Mouse (Mus musculus): ENCODE data around the gene Vwa5b2.

The Vwa5b2 gene

DNA sequence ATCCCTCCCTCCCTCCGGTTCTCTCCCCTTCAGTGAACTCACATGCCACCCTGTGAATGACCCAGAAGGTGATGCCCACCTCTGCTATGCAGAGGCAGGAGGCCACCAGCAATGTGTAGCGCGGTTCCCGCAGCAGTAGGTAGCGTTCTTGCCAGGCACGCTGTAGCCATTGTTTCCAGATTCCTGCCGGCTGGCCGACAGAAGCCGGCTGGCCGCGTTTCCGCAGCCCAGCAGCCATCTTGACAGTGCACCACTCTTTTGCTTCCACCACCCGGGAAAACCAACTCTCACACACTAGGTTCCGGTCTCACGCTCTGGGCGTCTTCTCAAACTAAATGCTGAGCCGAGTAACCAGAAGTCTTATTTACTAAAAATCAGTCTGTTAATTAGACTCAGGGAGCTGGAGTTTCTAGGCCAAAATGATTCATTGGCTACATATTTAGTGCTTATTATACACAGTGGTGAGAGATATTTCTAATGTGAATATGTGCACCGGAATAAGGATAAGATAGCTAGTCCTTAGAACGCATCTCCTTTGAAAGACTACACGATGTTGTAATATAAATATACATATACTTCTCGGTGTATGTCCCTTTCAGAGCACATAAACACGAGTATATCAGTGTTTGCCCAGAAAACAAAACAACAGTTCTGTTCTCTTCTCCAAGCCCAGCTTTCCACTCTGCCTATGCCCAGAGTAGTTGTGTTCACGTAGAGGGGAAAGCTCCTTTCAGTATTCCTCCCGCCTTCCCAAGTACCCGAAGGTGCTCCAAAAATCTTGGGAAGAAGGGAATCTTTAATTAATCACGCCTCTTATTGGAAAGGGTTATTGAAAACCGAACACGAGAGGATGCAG lies 21.5 kb downstream of the Vwa5b2 start:
- DNase-seq (ENCODE audit: low spot score) = peak; percentile 64

DNA sequence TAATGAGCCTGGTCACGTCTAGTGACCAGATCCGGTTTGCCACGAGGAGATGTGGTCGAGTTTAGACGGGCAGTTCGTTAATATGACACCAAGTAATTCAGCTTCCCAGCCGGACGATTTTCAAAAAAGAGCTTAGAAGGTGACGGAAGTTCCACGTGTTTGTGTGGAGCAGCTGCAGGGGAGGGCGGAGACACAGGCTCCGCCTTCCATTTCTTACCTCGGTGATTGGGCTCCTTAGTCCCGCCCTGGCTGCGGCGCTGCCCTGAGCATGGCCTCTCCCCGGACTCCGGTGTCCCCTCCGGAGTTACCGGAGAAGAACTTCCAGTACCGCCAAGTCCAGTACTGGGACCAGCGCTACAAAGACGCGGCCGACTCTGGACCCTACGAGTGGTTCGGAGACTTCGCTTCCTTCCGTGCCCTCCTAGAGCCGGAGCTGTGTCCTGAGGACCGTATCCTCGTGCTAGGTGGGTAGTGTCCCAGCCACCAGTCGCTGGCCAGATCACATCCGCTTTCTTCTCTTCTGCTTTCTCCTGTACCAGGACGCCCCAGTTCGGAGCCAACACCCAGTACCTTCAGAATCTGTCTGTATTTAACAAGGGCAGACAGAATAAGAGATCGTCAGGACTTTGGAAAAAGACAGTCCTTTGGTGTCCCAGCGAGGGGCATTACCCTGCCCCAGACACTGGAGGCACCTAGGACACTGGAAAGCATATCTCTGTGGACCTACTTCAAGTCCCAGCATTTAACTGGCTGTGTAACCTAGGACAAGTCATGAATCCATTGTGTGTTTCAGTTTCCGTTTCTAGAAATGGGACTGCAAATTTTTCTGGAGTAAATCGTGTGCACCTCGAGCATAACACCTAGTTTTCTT lies 22.3 kb downstream of the Vwa5b2 start, which contains the start of the genes Eef1akmt4, Gm49333 and Alg3:
Gene Eef1akmt4 (plus strand): TSS at position 237 of the 871 bp plus-strand sequence.
Gene Gm49333 (plus strand): TSS at position 254 of the 871 bp plus-strand sequence.
Gene Alg3 (minus strand): TSS at position 379 of the 871 bp plus-strand sequence.
- peak; percentile 76 for DNase-seq (ENCODE audit: low spot score)

DNA sequence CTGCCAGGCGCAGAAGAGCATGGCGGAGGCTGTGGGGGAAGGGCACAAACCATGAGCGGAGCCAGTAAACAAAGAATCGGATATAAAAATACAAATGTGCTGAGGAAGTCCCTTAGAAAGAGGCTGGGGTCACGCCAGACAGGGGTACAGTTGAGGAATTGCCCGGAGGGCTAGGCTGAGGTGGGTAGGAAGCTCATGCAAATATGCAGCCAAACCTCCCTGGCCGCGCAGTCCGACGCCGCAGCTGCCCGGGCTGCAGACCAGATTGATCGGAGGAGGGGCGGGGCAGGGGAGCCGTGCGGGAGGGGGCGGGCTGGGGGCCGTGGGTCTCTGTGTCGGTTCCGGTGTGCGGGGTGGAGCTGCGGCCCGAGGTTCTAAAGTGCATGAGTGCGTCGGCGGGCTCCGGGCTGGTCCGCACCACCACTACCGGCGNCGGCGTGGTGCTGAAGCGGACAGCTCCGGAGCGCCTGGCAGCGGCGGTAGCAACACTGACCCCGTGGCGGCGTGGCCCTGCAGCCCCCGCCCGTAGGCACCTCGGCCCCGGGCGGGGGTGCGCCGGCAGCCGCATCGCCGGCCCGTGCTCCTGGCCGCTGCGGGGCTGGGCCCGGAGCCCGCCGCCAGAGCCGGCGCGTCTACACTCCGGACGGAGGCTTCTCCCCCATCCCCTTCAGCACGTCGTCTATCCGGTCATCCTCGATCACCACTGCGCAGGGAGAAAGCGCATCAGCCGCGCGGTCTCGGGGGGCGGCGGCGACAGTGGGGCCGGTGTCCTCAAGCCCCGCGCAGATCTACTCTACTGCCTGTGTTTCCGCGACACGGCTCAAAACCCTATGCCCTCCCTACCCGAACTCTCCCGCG lies 30.5 kb downstream of the Vwa5b2 start:
- DNase-seq (ENCODE audit: low spot score) = no peak

DNA sequence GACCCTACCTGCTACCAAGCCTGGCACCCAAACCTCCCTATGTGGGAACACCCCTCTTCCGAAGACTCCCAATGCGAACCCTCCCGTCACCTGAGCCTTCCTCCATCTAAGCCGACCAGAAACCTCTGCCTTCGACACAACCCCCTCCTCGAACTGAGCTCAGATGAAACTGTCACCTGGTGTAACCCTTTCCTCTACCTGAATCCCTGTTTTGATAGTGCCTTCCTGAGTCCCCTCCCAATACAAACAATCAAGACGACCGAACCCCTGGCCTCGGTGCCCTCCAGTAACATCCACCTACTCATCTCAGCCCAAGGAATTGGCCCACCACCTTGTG lies 31.1 kb downstream of the Vwa5b2 start:
- DNase-seq (ENCODE audit: low spot score) = no peak

DNA sequence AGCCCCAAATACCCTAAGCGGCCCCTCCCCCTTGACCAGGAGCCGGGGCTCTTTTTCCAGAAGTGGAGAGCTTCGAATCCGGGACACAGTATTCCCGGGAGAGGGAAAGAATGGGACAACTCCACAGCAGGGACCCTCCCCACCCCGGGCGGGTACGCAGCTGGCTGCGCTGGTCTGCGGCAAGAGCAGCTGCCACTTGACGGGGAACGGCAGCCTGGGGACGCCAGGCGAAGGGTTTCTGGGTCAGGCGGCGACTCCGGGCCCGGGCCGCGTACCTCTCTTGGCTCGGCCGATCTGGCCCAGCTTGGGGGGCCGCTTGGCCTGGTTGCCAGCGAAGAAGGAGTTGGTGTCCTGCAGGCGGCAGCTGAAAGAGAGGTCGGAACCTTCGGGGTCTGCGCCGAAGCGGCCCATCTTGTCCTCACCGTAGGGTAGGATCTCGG lies 31.5 kb downstream of the Vwa5b2 start:
- no peak for DNase-seq (ENCODE audit: low spot score)

DNA sequence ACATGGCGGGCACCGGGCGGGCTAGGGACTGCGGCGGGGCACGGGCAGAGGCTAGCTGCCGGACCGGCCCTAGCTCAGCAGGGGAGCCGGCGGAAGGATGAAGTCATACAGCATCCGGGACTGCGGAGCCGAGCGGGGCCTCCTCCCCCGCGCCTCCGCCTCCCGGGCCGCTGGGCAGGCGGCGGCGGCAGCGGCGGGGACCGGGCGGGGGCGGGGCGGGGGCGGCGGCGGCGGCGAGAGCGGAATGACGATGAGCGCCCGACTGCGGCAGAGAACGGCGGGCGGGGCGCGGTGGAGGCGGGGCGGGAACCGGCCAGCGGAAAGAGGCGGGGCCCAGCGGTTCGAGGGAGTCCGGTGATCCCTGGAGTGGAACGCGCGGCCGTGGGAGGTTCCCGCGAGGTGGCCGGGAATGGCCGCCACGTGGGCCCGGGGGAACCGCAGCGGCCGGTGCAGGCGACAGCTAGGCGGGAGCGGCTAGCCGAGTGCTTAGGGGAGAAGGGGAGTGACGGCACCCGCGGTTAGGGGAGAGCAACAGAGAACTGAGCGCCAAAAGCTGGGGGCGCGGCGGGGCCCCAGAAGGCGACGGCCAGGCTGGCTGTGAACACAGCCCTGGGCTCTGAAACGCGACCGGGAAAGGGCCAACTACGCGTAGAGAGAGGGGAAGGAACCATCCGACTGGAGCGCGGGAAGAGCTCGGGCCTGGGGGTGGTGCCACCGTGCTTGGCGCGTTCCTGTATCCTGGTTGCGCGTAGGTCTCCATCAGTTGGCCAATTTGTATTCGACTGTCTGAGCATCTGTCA lies 32.1 kb downstream of the Vwa5b2 start, which contains the start of gene Camk2n2:
Gene Camk2n2 (minus strand): TSS at position 97 of the 800 bp plus-strand sequence.
- DNase-seq (ENCODE audit: low spot score) = peak; percentile 55

DNA sequence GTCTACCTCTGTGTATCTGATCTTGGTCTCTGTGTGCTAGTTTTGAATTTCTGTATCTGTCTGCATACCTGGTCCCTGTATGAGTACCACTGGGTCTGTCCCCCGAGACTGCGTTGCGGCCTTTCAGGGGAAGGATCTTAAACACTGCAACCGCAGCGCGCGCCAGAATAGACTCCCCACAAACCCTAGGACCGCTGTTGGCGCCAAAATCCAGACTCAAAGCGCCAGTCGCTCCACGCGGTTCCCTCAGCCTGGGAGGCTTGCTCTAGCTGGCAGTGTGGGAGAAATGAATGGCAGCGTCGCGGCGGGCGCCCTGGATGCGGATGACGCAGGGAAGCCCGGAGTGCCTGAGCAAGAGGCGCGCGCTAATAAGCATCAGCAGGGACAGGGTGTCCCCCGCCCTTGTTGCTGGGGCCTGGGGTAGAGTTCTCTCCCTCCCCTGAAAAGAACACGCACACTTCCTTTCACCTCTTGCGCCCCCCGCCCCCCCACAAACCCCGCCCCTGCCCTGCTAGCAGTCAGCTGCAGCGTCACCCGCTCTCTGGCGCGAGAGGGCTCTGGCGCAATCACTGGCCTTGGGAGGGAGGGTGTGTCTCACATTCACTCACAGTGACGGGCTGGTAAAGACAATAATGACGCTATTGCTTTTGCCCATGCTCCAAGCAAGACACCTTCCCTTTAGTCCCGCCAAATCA lies 32.9 kb downstream of the Vwa5b2 start:
- DNase-seq (ENCODE audit: low spot score) = peak; percentile 11

DNA sequence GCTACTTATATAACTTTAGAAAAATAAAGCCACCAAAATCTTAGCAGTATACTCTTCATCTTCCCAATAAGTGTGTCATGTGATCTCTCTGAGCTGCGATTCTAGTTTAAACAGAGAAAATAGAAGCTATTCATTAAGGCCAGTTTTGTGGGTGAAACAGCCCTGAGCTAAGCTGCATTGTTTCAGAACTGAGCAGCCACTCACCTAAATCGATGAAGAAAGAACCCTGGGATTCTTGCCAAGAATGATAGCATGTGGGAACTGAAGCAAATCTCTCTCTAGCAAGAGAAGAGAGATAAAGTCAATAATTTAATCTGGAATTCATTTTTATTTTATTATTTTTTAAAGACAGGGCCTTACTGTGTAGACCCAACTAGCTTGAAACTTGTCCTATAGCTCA lies 33.9 kb downstream of the Vwa5b2 start:
- DNase-seq (ENCODE audit: low spot score) = no peak

DNA sequence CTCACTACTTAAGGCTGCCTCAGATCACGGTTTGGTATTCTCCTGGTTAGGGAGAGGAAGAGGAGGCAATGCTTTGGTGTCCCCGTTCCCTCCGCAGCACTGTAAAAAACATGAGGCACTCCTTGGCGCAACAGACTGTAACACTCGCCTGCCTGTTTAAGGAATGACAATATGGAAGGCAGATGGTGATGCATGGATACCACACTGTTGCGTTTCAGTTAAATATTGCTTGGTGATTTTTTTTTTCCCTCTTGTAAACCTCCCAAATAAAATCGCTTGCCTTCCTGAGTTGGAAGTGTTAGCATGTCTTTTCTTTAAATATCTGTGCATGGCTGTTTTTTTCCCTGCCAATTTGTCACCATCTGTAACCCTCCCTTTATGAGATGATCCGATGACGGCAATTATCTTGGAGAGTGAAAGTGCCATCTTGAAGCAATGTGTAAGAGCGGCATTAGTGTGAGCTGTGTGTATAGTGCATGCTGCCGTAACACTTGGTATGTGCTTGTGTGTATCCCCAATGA lies 39.7 kb downstream of the Vwa5b2 start:
- DNase-seq (ENCODE audit: low spot score) = no peak

DNA sequence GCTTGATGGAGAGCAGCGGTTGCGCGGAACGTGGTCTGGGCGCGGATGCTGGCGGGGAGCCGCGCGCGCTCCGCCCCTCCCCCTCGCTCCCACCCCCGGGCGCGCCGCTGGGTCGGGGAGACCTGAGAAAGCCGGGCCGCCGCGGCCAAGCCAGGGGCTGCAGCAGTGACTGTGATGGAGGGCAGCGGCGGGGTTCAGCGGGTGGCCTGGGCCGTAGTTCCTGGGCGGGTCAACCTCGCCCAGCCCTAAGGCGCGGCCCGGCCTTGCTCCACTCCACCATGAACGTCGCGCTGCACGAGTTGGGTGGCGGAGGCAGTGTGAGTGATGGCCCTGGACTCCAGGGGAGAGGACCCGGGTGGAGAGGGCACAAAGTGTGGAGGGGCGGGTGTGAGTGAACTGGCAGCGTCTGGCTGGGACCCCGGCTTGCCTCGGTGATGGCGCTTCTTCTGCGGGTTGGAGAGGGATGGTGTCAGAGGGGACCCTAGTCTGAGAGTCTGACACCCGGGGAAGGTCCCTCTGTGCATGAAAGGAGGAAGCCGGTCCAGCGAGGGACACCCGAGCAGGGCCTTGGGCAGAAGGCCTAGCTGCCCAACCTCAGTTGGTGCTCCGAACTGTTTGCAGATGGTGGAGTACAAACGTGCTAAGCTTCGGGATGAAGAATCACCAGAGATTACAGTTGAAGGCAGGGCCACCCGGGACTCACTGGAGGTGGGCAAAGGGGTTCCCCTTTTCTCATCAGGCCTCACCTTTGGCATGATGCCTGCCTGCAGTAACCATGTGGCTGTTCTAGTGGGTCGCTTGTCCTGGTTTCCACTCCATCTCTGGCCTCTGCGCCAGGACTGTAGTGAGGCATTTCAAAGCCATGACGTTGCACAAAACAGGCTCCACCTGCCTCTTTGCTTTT lies 40.7 kb downstream of the Vwa5b2 start, which contains the start of gene Ece2:
Gene Ece2 (plus strand): TSS at position 98 of the 904 bp plus-strand sequence.
- DNase-seq (ENCODE audit: low spot score) = no peak

DNA sequence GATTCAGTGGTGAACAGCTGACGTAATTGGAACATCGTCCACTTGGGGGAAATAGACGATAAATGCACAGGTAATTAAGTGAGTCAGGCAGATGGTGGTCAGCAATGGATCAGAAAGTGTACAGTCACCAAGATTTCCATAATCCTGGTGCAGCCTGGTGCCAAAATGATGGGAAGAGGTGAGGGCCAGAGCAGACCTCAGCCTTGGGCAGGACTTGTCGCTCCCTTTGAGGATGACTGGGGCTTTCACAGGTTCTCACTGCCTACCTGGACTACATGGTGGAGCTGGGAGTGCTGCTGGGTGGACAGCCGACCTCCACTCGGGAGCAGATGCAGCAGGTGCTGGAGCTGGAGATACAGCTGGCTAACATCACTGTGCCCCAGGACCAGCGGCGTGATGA lies 48.1 kb downstream of the Vwa5b2 start:
- no peak for DNase-seq (ENCODE audit: low spot score)

DNA sequence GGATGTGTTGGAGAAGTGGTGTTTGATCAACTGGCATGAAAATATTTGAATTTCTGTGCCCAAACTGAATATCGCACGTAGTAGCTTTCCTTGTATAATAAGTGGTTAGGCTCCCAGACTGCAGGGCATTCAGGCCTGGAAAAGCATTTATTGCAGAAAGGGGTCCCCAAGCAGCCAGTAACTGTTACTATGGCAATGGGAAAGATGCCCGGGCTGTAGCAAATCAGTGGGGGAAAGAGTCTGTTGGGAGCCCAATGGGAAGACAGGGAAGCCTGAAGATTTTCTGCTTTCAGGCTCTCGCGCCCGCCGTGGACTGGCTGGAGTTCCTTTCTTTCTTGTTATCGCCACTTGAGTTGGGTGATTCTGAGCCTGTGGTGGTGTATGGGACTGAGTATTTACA lies 49.1 kb downstream of the Vwa5b2 start:
- no peak for DNase-seq (ENCODE audit: low spot score)

DNA sequence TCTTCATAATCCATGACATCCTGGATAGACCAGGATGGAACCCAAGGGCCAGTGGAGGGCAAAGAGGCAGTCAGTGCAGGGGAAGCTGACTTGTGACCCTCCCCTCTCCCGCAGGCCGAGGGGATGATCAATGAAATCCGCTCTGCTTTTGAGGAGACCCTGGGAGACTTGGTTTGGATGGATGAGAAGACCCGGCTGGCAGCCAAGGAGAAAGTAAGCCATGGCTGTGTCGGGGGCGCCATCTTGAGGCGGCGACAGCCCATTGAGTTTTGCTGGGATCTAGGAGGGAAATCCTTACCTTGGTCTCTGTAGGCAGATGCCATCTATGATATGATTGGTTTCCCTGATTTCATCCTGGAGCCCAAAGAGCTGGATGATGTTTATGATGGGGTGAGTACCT lies 52.9 kb downstream of the Vwa5b2 start:
- DNase-seq (ENCODE audit: low spot score) = peak; percentile 14

DNA sequence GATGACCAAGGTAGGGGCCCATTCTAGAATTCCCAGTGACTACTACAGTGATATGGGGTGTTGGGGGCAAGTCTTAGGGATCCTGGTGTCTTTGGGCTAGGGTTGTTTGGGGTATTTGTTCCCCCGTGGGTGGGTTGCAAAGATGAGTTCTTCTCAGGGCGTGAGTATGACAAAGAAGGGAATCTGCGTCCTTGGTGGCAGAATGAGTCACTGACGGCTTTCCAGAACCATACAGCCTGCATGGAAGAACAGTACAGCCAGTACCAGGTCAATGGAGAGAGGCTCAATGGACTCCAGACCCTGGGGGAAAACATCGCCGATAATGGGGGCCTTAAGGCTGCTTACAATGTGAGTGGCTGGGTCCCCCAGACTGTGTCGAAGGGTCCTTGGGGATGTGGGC lies 54.6 kb downstream of the Vwa5b2 start:
- DNase-seq (ENCODE audit: low spot score) = no peak

DNA sequence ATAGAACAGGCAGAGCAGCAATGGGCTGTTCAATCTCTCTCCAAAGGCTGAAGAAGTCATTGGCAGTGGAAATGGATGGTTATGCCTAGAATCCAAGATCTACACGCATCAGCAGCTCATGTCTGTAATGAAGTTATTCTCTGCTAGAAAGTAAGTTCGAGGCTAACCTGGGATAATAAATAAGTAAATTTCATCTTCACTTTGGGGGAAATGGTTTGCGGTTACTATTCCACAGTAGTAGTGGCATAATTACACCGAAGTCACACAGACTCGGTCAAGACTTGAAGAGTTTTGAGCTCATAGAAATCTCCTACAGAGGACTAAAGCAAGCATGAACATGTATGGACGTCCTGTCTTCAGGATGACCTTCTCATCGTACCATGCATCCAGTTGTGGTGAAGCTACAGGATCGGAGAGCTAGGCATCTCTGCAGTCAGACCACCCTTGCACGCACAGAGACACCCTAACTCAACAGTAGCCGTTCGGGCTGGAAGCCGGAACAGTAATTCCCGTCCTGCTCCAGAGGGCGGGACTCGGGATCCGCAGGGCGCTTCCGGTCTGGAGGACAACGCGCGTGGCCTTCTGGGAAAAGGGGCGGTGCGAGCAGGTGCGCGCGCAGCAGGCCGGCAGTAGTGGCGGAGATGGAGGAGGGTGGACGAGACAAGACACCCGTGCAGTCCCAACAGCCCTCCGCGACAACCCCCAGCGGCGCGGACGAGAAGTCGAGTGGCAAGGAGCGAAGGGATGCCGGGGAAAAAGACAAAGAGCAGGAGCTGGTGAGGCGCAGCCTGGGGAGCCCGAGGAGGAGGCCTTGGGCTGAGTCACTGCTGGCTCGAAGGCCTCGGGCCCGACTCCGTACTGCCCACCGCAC lies 62.0 kb downstream of the Vwa5b2 start, which contains the start of gene Psmd2:
Gene Psmd2 (plus strand): TSS at position 577 of the 871 bp plus-strand sequence.
- DNase-seq (ENCODE audit: low spot score) = peak; percentile 95

DNA sequence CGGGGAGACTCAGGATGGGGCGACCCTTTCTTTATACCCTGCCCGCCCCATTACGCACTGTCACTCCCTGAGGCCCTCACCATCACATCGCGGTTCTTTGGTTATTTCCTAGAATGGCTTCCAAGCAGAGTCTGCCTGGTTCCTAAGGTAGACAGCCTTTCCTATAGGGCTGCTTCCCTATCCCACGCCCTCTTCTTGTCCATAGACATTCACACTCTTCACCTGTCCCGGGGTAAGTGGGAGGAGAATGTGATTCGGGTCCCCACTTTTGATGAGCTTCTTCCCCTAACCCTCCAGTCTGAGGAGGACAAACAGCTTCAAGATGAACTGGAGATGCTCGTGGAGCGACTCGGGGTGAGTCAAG lies 62.7 kb downstream of the Vwa5b2 start:
- DNase-seq (ENCODE audit: low spot score) = no peak

DNA sequence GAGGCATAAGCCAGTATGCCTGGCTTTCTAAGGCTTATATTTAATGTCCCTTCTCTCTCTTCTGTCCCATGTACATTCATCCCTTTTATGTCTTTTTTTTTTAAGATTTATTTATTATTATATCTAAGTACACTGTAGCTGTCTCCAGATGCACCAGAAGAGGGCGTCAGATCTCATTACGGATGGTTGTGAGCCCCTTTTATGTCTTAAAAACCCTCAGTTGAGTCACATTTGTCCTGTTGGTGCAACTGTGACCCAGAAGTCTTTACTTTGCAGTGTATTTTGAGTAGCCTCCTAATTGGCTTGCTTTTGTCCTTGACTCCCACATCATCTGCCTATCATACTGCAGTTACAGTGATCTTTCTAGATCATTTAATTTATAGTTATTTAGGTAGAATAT lies 64.0 kb downstream of the Vwa5b2 start:
- no peak for DNase-seq (ENCODE audit: low spot score)

All from spleen, adult 12 weeks (tissue).